Mouse (Mus musculus) adrenal gland, adult (tissue): ENCODE data around the gene Nnmt.

Experiments
- DNase-seq, 2 experiments: peaks; one replicate each; pipeline ENCODE4 v3.0.0; 2022 to 2023; ENCODE audit warnings: low spot score in 1 of 2; ENCODE audit not compliant: inconsistent age in 2 of 2

Nnmt gene

GRCm38 (mm10) chr9:48559482-48560139 lies 45.3 kb downstream of the Nnmt start:
- DNase-seq: peak; percentile 21 to 80

DNA sequence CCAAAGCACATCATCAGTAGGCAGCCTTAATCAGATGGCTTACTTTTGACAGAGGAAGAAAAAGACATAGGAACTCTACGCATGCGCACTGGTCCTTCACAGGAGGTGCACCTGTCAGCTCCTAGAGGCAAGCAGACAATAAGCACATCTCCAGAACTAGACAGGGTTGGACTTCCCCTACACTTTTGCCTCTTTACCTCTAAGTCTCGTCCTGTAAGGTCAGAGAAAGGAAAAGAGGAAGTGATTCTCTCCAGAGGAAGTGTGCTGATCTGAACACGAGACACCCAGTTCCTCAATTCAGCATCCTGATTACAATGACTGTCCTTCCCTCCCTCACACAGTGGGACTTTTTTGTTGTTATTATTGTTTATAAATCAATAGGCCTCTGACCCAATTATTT lies 46.3 kb downstream of the Nnmt start:
- peak in 1 of 2 experiments; percentile 21 for DNase-seq

DNA sequence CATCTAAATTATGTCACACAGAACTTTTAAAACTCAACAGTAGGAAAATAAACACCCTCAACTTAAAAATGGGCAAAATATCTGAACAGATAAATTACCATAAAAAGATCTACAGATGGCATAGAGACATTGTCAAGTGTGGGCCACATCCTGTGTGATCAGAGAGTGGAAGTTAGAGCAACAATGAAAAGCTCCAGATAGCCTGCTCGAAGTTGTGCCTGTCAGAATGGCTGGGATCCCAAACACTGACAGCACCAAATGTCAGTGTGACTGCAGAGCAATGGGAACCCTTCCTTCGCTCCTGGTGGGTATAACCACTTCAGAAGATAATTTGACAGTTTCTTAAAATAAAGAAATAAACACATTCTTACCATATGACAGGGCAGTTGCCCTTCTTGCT lies 55.9 kb downstream of the Nnmt start:
- no peak for DNase-seq

DNA sequence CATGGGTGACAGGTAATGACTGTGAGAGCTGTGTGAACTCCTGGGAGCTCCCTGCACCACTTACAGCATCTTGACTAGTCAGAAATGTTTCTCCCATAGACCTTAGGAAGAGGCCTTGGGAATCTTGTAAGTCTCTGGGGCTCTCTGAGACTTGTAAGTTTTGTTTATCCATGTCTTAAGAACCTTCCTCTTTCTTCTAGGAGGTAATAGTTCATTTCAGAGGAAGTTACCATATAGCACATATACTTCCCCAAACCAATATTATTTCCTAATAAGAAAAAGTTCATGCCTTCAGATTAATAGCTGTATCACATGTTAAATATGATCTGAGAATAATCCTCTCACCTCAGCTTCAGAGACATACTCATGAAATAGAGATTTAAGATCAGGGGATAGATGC lies 57.7 kb downstream of the Nnmt start:
- DNase-seq: no peak
